Mouse (Mus musculus): ENCODE data around the gene Olfr633. TPM values are rescaled to one million over a fixed set of nuclear protein-coding genes. Genes with fewer than 3 reads are reported as not detected.

Gene Olfr633
- not detected in 2 replicates for polyA plus RNA-seq (2021; fragmentation: Nextera tagmentation)
- long read RNA-seq, experiment 1 = 0 reads
- long read RNA-seq, experiment 2 = 0 reads

DNA sequence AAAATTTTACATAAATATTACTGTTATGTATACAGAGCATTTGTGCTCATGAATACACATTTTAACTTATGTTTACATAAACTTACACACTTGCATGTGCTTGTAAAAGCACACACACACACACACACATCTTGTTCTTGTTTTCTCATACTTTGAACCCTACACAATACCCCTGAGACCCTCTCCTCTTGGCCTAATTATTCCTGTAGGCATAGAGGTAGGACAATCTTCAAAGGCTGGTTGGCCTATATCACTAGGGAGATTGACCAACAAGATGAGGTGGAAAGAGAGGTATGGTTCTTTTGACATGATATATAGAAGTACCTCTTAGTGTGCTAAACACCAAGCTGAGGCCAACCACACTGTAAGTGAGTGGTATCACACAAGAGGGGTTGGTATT is at the start of gene Olfr633:
Olfr633 (plus strand) TSS at position 301 of the 400 bp plus-strand sequence.

DNA sequence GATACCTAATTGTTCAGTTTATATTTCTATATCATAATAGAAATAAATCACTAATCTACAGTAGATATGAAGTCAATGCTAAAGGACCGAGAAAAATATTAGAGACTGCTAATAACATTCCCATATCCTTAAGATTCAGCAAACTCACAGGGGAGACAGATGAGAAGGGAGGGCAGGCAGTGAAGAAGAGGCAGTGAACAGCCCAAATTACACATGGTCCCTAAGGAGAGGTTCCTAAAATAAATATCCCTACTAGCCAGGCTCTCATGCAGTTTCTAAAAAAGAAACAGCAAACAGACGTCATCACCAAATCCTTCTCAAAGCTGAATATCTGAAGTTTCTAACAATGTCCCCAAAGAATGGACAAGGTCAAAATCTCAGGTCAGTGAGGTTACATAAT is 41.0 kb upstream of the Olfr633 start, which contains the start of gene Olfr65:
Olfr65 (plus strand) TSS at position 301 of the 400 bp plus-strand sequence.

DNA sequence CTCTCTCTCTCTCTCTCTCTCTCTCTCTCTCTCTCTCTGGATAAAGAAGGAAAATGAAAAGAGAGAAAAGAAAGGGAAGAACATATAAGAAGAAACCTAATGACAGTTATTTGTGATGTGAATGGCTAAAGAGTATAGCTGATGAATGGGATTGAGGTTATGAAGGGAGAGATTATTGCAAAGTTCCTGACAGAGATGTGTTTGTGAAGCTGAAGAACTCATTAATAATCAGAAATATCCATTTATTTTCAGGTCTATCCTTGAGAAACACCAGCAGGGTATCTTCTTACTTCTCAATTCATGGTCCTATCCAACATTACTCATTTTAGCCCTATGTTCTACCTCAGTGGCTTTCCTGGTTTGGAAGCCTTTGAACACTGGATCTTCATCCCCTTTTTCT is 15.7 kb upstream of the Olfr633 start, which contains the start of gene Olfr631:
Olfr631 (plus strand) TSS at position 301 of the 400 bp plus-strand sequence.

DNA sequence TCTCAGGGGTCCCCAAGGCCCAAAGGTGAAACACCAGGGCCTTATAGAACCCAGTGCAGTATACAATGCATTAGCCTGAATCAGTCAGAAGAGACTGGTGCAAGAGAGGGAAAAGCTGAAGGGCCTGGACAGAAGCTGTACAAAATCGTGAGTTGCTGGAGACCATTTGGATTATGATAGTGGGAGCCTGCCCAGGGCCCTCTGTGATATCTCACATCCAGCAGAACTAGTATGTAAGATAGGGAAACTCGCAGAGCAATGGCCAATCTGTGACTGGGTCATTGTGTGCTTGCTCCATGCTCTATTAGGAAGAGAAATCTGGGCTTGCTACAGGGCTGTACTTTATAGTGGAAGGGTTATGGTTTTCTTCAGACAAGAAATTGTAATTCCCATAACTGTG is 10.0 kb upstream of the Olfr633 start, which contains the start of gene Olfr632:
Olfr632 (plus strand) TSS at position 84 of the 400 bp plus-strand sequence.

DNA sequence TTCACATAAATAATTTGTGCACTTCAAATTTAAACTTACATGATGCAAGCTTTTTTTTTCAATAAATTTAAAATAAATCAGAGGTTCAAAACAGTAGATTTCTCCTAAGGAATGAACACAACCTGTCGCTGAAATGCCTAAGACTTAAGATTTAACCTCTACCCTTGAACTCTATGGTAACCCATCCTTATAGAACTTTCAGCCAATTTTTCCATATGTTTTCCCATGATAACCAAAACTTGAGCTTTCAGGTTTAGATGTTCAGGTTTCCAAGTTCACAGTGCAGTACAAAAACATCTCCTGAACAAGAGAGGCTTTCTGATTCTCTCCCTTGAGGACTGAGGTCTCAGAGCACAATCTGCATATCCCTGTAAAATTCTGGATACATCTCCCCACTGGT is 26.6 kb downstream of the Olfr633 start, which contains the start of gene Olfr635:
Olfr635 (plus strand) TSS at position 301 of the 400 bp plus-strand sequence.

DNA sequence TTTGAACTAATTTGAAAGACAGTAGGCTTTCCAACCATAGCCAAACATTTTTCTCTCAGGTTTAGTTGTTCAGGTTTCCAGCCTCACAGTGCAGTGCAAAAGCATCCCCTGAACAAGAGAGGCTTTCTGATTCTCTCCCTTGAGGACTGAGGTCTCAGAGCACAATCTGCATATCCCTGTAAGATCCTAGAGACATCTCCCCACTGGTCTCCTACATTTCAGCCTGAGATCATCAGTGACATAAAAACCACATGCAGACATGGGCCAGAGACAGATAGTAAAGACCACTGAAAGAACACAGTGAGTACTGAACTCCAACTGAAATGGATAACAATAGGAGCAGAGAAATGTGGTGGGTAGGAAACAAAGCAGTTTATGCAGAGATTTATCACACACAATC is 54.2 kb downstream of the Olfr633 start, which contains the start of gene Olfr638:
Olfr638 (plus strand) TSS at position 301 of the 400 bp plus-strand sequence.

Other genes starting within 250 kb of the Olfr633 start
- not detected in 2 replicates for gene Olfr243, start 229.8 kb upstream of the Olfr633 start, polyA plus RNA-seq (2021; fragmentation: Nextera tagmentation)
- gene Olfr628, start 214.1 kb upstream of the Olfr633 start, polyA plus RNA-seq (2021; fragmentation: Nextera tagmentation) = not detected in 2 replicates
- not detected in 2 replicates for gene Olfr629, start 199.5 kb upstream of the Olfr633 start, polyA plus RNA-seq (2021; fragmentation: Nextera tagmentation)
- gene Olfr630, start 187.1 kb upstream of the Olfr633 start, polyA plus RNA-seq (2021; fragmentation: Nextera tagmentation) = not detected in 2 replicates
- not detected in 2 replicates for gene Olfr69, start 172.8 kb upstream of the Olfr633 start, polyA plus RNA-seq (2021; fragmentation: Nextera tagmentation)
- gene Olfr68, start 164.7 kb upstream of the Olfr633 start, polyA plus RNA-seq (2021; fragmentation: Nextera tagmentation) = not detected in 2 replicates
- not detected in 2 replicates for gene Olfr67, start 152.6 kb upstream of the Olfr633 start, polyA plus RNA-seq (2021; fragmentation: Nextera tagmentation)
- 3.2 and 6.0 TPM in 2 replicates for gene Hbb-bt, start 130.4 kb upstream of the Olfr633 start, polyA plus RNA-seq (2021; fragmentation: Nextera tagmentation)
- 18.9 and 25.8 TPM in 2 replicates for gene Hbb-bs, start 116.3 kb upstream of the Olfr633 start, polyA plus RNA-seq (2021; fragmentation: Nextera tagmentation)
- gene Hbb-bh2, start 103.9 kb upstream of the Olfr633 start, polyA plus RNA-seq (2021; fragmentation: Nextera tagmentation) = not detected in 2 replicates
- not detected in 2 replicates for gene Hbb-bh1, start 101.3 kb upstream of the Olfr633 start, polyA plus RNA-seq (2021; fragmentation: Nextera tagmentation)
- gene Hbb-y, start 91.2 kb upstream of the Olfr633 start, polyA plus RNA-seq (2021; fragmentation: Nextera tagmentation) = 0.20 TPM in 1 of 2 replicates, not detected in the other
- not detected in 2 replicates for gene Olfr66, start 58.2 kb upstream of the Olfr633 start, polyA plus RNA-seq (2021; fragmentation: Nextera tagmentation)
- not detected in 2 replicates for gene Olfr64, start 50.0 kb upstream of the Olfr633 start, polyA plus RNA-seq (2021; fragmentation: Nextera tagmentation)
- not detected in 2 replicates for gene Olfr65, start 41.0 kb upstream of the Olfr633 start, polyA plus RNA-seq (2021; fragmentation: Nextera tagmentation)
- gene Olfr631, start 15.6 kb upstream of the Olfr633 start, polyA plus RNA-seq (2021; fragmentation: Nextera tagmentation) = not detected in 2 replicates
- not detected in 2 replicates for gene Olfr632, start 10.1 kb upstream of the Olfr633 start, polyA plus RNA-seq (2021; fragmentation: Nextera tagmentation)
- 0.01 TPM in 1 of 2 replicates, not detected in the other for gene Olfr635, start 26.7 kb downstream of the Olfr633 start, polyA plus RNA-seq (2021; fragmentation: Nextera tagmentation)
- gene Olfr638, start 54.3 kb downstream of the Olfr633 start, polyA plus RNA-seq (2021; fragmentation: Nextera tagmentation) = not detected in 2 replicates
- 0.01 TPM in 1 of 2 replicates, not detected in the other for gene Olfr639, start 72.9 kb downstream of the Olfr633 start, polyA plus RNA-seq (2021; fragmentation: Nextera tagmentation)
- gene Olfr640, start 81.1 kb downstream of the Olfr633 start, polyA plus RNA-seq (2021; fragmentation: Nextera tagmentation) = not detected in 2 replicates
- gene Olfr641, start 91.0 kb downstream of the Olfr633 start, polyA plus RNA-seq (2021; fragmentation: Nextera tagmentation) = not detected in 2 replicates
- gene Olfr642, start 108.2 kb downstream of the Olfr633 start, polyA plus RNA-seq (2021; fragmentation: Nextera tagmentation) = not detected in 2 replicates
- not detected in 2 replicates for gene 4930516K23Rik, start 117.0 kb downstream of the Olfr633 start, polyA plus RNA-seq (2021; fragmentation: Nextera tagmentation)
- gene Olfr644, start 127.4 kb downstream of the Olfr633 start, polyA plus RNA-seq (2021; fragmentation: Nextera tagmentation) = not detected in 2 replicates
- not detected in 2 replicates for gene Olfr645, start 141.0 kb downstream of the Olfr633 start, polyA plus RNA-seq (2021; fragmentation: Nextera tagmentation)
- gene Olfr646, start 160.4 kb downstream of the Olfr633 start, polyA plus RNA-seq (2021; fragmentation: Nextera tagmentation) = not detected in 2 replicates
- gene Ubqln5, start 185.4 kb downstream of the Olfr633 start, polyA plus RNA-seq (2021; fragmentation: Nextera tagmentation) = not detected in 2 replicates
- not detected in 2 replicates for gene Olfr643, start 193.0 kb downstream of the Olfr633 start, polyA plus RNA-seq (2021; fragmentation: Nextera tagmentation)
- gene Ubqln3, start 198.8 kb downstream of the Olfr633 start, polyA plus RNA-seq (2021; fragmentation: Nextera tagmentation) = not detected in 2 replicates
- not detected in 2 replicates for gene Ubqlnl, start 206.1 kb downstream of the Olfr633 start, polyA plus RNA-seq (2021; fragmentation: Nextera tagmentation)
- not detected in 2 replicates for gene Olfm5, start 220.4 kb downstream of the Olfr633 start, polyA plus RNA-seq (2021; fragmentation: Nextera tagmentation)
- 0.04 and 0.09 TPM in 2 replicates for gene Olfr648, start 239.0 kb downstream of the Olfr633 start, polyA plus RNA-seq (2021; fragmentation: Nextera tagmentation)

Measured in left cerebral cortex, adult 6 months (tissue).